Comparison of ENCODE assay signal across 17 mouse cellular contexts in genomic region chr9:56510281-56510680, GRCm38 (mm10).
DNase-seq lines count a peak whose midpoint lies in the region; TF ChIP-seq lines count a peak whose summit lies in the region.
"Had no signal": no experiment of that assay in that cellular context is flagged by ENCODE, and none has a peak within 500 bp of the region (broad histone marks: within the 10 kb centered on the region; RNA-seq: fewer than 3 reads in every experiment).

No protein-coding gene starts in this region.

- intact Hi-C loops in left cerebral cortex, postnatal 14 days (cut with DNase I), result no loop called here

- no peak overlapping the region for H3K4me3 ChIP-seq in embryonic fibroblast, embryonic 13.5 days (ENCODE audit: insufficient read depth, low read length)
- H3K4me3 ChIP-seq: embryonic facial prominence, embryonic 10.5 days; embryonic facial prominence, embryonic 12.5 days; erythroblast, embryonic 14.5 days; forebrain, embryonic 10.5 days; forebrain, embryonic 12.5 days had no signal

- no peak for TF ChIP-seq POLR2A in embryonic fibroblast, embryonic 13.5 days (IDR thresholded peaks at IDR 0.05; ENCODE audit: low read depth, low read length)

- H3K27ac ChIP-seq in embryonic fibroblast, embryonic 13.5 days (ENCODE audit: insufficient read depth, low read length), result peak overlapping the region; percentile 13; the same call in 1 of the 2 replicates
- H3K27ac ChIP-seq: embryonic facial prominence, embryonic 10.5 days; embryonic facial prominence, embryonic 12.5 days; forebrain, embryonic 10.5 days; forebrain, embryonic 12.5 days had no signal

- peaks cover 5% of the 10 kb centered on the region; the same call in 1 of the 2 replicates for H3K4me1 ChIP-seq in embryonic fibroblast, embryonic 13.5 days (ENCODE audit: control insufficient read depth, insufficient read depth, low read length)

- no peak for TF ChIP-seq CTCF in embryonic fibroblast, embryonic 13.5 days (IDR thresholded peaks at IDR 0.05; ENCODE audit: borderline replicate concordance, insufficient read depth, low read length)

- peak; percentile 13 for DNase-seq in cerebellum, adult 9-11 months
- no peak for DNase-seq in cerebellum, postnatal 25 days
- DNase-seq in 3T3-L1 (ENCODE audit: low read depth, low spot score), result peak; percentile 63
- no peak for DNase-seq in left cerebral cortex, postnatal 14 days (ENCODE audit: low spot score in 2 of 2)
- DNase-seq: adrenal gland, adult 8-10 months; adrenal gland, postnatal 14 days; adrenal gland, postnatal 36 days; cerebellum, adult 11-12 months; cerebellum, adult 2 months; cerebellum, adult 9-10 months; cerebellum, postnatal 14 days had no signal

Comparison
In these comparisons a context has a peak if more than half of its experiments do, and no peak if none do; other contexts are left out.
1. DNase-seq: peak in cerebellum, adult 9-11 months (single experiment) and 3T3-L1 (single experiment); none in cerebellum, postnatal 25 days (0 of 2) and left cerebral cortex, postnatal 14 days (0 of 2).